Mouse (Mus musculus): ENCODE measurements around the gene E130114P18Rik. TPM values are rescaled to one million over a fixed set of nuclear protein-coding genes. Genes with fewer than 3 reads are reported as not detected.
A peak's percentile ranks its signal among the peaks of the same experiment; 100 is the strongest.

E130114P18Rik gene
- polyA plus RNA-seq, 1 experiment from 2014 or later, result 2.5 TPM

DNA sequence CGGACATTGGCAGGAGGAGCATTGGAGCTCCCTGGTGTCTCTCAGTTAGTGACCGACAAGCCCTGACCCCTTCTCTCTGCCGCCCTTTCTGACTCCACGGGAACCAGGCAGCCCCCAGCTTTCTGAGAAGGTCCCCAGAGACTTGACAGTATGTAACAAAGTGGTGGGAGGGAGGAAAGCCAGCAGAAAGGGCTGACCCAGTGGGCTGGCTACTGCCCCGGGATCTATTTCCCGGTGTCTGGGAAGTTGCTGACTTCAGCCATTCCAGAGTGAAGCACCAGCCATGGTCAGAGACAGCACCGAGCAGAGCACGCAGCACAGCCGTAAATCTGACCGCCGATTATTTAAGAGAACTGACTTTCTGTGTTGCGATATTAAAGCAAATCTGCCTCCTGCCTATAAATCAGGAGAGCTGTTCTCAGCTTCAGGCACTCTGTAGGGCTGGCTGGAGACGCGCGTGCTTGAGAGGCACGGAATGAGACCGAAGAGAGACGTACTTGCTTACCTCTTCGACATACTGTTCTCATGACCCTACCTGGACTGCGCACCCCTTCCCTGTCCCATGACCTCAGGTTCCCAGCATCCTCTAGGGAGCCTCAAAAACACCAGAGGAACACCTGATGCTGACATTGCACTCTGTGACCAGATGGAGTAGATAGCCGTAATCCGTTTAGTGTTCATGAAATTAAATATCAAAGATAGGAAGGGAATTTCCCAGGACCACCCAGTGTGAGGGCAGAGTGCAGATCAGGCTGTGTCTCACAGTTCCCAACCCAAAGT is 70.3 kb downstream of the E130114P18Rik start:
- no peak overlapping the region for H3K9ac ChIP-seq (ENCODE audit: low read length)
- no peak for ATAC-seq (ENCODE audit: insufficient read depth, low FRiP score)
- peak overlapping the region; percentile 43 for H3K4me2 ChIP-seq (ENCODE audit: low read depth, low read length)
- no peaks in the 10 kb centered on the region for H3K27me3 ChIP-seq (ENCODE audit: control insufficient read depth, insufficient read depth, low read length)
- H3K4me1 ChIP-seq (ENCODE audit: control insufficient read depth, insufficient read depth, low read length), result no peaks in the 10 kb centered on the region
- no peak overlapping the region for H3K27ac ChIP-seq (ENCODE audit: low read length)
- 50% methylated on average over 22 of the region's 22 CpGs for WGBS
- no peaks in the 10 kb centered on the region for H3K36me3 ChIP-seq (ENCODE audit: control insufficient read depth, insufficient read depth, low read length)
- H3K9me3 ChIP-seq (replicated peaks; ENCODE audit: control insufficient read depth, low read length), result no peaks in the 10 kb centered on the region
- H3K4me3 ChIP-seq (replicated peaks; ENCODE audit: low read length), result no peak overlapping the region

DNA sequence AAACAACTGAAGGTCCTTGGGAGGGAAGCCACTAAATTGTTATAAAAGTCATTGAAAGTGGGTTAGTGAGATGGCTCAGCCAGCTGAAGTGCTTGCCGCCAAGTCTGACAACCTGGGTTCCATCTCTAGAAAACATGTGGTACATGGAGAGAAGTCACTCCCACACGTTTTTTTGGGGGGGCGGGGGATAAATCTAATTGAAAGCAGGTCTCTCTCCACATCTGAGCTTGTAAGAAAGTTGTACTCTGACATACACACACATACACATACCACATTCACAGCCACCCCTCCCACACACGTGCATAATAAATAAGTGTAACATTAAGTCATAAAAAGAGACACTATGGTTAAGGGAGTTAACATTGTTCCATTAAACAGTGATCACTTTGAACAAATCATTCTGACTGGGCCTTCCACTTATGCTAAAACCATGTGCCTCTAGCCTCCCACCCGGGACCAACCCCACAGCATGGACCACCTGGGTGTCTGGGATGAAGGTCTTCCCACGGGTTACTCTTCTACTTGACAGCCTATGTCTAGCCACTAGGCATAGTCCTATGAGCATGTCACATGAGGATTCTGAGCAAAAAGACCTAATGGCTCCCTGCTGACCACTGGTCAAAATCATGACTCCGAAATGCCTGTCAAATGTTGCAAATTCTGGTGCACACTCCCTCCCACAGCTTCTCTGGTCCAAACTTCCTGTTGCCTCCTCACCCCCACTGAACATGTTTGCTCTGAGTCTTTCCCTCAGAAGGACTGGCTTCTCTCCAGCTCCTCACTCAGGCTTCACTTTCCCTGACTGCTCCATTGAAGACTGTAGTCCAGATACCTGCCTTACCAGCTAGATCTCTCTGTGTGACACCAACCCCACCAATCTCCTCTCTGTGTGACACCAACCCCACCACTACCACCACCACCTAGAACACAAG is 80.9 kb downstream of the E130114P18Rik start:
- Histone ChIP-seq H3K4me3 (replicated peaks; ENCODE audit: low read length) (no peak overlapping the region), H3K4me1 (ENCODE audit: control insufficient read depth, insufficient read depth, low read length) (no peaks in the 10 kb centered on the region), H3K27ac (ENCODE audit: low read length) (no peak overlapping the region), H3K9ac (ENCODE audit: low read length) (no peak overlapping the region), H3K9me3 (replicated peaks; ENCODE audit: control insufficient read depth, low read length) (no peaks in the 10 kb centered on the region), H3K36me3 (ENCODE audit: control insufficient read depth, insufficient read depth, low read length) (no peaks in the 10 kb centered on the region), H3K27me3 (ENCODE audit: control insufficient read depth, insufficient read depth, low read length) (no peaks in the 10 kb centered on the region), H3K4me2 (ENCODE audit: low read depth, low read length) (no peak overlapping the region)
- WGBS, result 71% methylated on average over 7 of the region's 7 CpGs
- no peak for ATAC-seq (ENCODE audit: insufficient read depth, low FRiP score)

DNA sequence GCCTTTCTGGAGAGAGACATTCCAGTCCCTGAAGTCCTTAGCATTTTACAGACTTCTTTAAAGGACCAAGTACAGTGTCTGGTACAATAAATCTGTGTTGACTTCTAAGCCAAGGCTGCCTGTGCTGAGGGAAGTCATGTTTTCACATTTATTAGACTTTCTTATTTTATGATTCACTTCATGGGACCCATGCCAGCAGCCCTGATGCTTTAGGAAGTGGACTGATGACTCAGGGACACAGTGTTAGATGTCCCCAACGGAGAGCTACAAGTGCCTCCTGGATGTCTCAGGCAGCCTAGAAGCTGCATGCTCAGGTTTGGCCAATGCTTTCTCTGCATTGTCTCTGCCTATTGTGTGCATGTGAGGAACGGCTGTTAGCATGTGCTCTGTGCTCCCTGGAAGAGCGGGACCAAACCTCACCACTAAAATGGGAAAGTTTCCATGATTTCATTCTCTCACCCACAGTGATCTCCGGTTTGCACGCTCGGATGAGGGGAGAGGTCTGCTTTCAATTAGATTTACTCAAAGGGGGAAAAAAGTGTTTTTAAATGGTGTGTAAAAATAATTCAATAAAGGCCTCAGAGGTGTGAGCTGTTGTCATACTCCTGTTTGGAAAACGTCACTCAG is 82.4 kb downstream of the E130114P18Rik start:
- Histone ChIP-seq H3K36me3 (ENCODE audit: control insufficient read depth, insufficient read depth, low read length) (no peaks in the 10 kb centered on the region), H3K27me3 (ENCODE audit: control insufficient read depth, insufficient read depth, low read length) (no peaks in the 10 kb centered on the region), H3K9me3 (replicated peaks; ENCODE audit: control insufficient read depth, low read length) (no peaks in the 10 kb centered on the region), H3K9ac (ENCODE audit: low read length) (no peak overlapping the region), H3K27ac (ENCODE audit: low read length) (no peak overlapping the region), H3K4me2 (ENCODE audit: low read depth, low read length) (no peak overlapping the region), H3K4me3 (replicated peaks; ENCODE audit: low read length) (no peak overlapping the region), H3K4me1 (ENCODE audit: control insufficient read depth, insufficient read depth, low read length) (no peaks in the 10 kb centered on the region)
- WGBS, result 73% methylated on average over 7 of the region's 7 CpGs
- ATAC-seq (ENCODE audit: insufficient read depth, low FRiP score), result no peak

DNA sequence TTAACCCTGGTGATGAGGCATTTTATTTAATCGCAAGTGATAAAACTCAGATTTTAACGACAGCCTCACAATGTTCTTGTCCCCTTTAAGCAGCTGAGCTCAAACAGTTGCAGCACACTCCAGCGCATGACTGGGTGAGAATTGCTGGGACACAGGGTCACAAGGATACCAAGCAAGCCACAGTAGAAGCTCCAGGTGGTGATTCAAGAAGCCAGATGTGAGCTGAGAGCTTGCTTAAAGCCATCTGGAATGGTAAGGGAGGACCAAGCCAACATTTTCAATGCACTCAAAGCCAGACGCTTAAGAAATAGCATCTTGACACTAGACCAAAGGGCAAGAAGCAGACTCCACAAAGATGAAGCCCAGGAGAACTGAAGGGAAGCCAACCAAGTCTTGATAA is 83.9 kb downstream of the E130114P18Rik start:
- H3K27ac ChIP-seq (ENCODE audit: low read length), result no peak overlapping the region
- ATAC-seq (ENCODE audit: insufficient read depth, low FRiP score), result no peak
- no peak overlapping the region for H3K9ac ChIP-seq (ENCODE audit: low read length)
- H3K27me3 ChIP-seq (ENCODE audit: control insufficient read depth, insufficient read depth, low read length), result no peaks in the 10 kb centered on the region
- no peaks in the 10 kb centered on the region for H3K9me3 ChIP-seq (replicated peaks; ENCODE audit: control insufficient read depth, low read length)
- no peak overlapping the region for H3K4me2 ChIP-seq (ENCODE audit: low read depth, low read length)
- H3K4me1 ChIP-seq (ENCODE audit: control insufficient read depth, insufficient read depth, low read length), result peaks cover 9% of the 10 kb centered on the region; the same call in 1 of the 2 replicates
- no peaks in the 10 kb centered on the region for H3K36me3 ChIP-seq (ENCODE audit: control insufficient read depth, insufficient read depth, low read length)
- H3K4me3 ChIP-seq (replicated peaks; ENCODE audit: low read length), result no peak overlapping the region
- WGBS, result 80% methylated on average over 4 of the region's 4 CpGs

DNA sequence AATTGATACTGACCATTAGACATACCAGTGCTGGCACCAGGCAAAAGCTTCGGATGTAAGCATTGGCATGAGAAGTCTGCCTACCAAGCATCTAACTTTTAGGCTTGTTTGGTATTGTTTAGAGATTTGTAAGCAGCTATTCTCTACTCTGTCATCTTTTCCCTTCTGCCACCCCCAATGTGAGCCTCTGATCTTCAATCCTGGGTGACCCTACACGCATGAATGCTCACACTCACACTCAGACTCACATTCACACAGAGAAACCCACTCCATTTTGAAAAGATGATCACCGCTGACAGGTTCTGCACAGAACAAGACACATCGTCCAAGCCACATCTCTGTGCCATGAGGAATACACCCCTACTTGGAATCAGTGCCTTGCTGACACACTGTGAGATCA is 84.8 kb downstream of the E130114P18Rik start:
- Histone ChIP-seq H3K9me3 (replicated peaks; ENCODE audit: control insufficient read depth, low read length) (no peaks in the 10 kb centered on the region), H3K9ac (ENCODE audit: low read length) (no peak overlapping the region), H3K27ac (ENCODE audit: low read length) (no peak overlapping the region), H3K4me1 (ENCODE audit: control insufficient read depth, insufficient read depth, low read length) (peaks cover 9% of the 10 kb centered on the region; the same call in 1 of the 2 replicates), H3K36me3 (ENCODE audit: control insufficient read depth, insufficient read depth, low read length) (no peaks in the 10 kb centered on the region), H3K4me2 (ENCODE audit: low read depth, low read length) (no peak overlapping the region), H3K27me3 (ENCODE audit: control insufficient read depth, insufficient read depth, low read length) (no peaks in the 10 kb centered on the region), H3K4me3 (replicated peaks; ENCODE audit: low read length) (no peak overlapping the region)
- no peak for ATAC-seq (ENCODE audit: insufficient read depth, low FRiP score)
- 86% methylated on average over 4 of the region's 4 CpGs for WGBS

DNA sequence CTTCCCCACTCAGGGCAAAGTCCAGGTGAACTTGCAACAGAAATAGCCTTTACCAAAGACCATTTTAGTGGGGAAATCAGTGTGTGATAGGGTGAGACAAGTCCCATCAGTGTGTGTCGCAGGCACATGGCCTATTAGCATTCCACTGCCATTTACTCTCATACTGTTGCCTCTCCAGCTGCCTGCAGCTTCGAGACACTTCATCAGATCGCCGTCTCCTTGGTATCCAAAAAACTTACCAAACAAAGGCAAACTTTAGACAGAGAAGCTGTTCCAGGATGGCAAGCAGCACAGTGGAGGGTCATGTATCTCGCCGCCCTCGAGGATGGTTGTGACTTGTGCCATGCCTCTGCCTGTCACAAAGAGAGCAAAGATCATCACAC is 87.5 kb downstream of the E130114P18Rik start:
- Histone ChIP-seq H3K4me1 (ENCODE audit: control insufficient read depth, insufficient read depth, low read length) (peaks cover 9% of the 10 kb centered on the region; the same call in 1 of the 2 replicates), H3K36me3 (ENCODE audit: control insufficient read depth, insufficient read depth, low read length) (no peaks in the 10 kb centered on the region), H3K9ac (ENCODE audit: low read length) (no peak overlapping the region), H3K27ac (ENCODE audit: low read length) (no peak overlapping the region), H3K9me3 (replicated peaks; ENCODE audit: control insufficient read depth, low read length) (no peaks in the 10 kb centered on the region), H3K4me2 (ENCODE audit: low read depth, low read length) (no peak overlapping the region), H3K27me3 (ENCODE audit: control insufficient read depth, insufficient read depth, low read length) (no peaks in the 10 kb centered on the region), H3K4me3 (replicated peaks; ENCODE audit: low read length) (no peak overlapping the region)
- ATAC-seq (ENCODE audit: insufficient read depth, low FRiP score), result no peak
- 66% methylated on average over 7 of the region's 7 CpGs for WGBS

DNA sequence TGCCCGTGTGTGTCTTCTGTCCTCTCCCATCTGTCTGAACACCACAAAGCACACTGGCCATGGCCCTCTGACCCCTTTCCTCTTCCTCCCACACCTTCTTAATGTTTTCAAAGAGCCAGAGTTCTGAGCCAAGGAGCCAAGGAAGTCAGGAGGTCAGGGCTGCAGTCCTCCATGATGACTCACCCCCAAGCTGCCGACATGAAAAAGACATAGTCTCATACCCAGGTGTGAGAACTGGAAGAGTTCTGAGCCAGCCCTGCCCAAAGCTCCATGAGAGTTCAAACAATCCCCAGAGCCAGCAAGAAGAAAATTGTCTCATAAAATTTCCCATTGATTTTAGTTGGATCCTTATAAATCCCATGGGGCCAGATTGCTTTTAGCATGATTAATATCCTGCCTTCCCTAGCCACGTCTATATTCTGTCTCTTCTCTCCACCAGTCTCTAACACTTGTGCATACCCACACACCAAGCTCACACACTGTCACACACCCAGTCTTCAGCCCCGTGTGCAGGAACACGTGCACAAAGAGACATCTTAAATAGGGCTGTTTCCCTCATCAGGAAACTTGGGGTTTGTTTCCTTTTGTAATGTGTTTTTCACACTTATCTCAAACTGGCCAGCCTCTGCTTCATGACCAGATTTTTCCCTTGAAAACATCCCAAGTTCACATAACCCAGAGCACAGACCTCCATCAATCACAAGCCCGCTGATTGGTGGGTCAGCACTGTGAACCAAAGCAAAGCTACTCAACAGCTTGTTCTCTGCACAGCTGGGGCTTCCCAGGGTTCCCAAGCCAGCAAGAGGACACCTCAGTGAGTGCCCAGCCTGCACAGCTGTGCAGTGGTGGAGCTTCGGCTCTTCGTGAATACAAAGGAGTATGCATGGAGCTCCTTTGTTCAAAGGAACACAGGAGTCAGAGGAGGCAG is 88.2 kb downstream of the E130114P18Rik start:
- 36% methylated on average over 8 of the region's 8 CpGs for WGBS
- H3K9me3 ChIP-seq (replicated peaks; ENCODE audit: control insufficient read depth, low read length), result no peaks in the 10 kb centered on the region
- ATAC-seq (ENCODE audit: insufficient read depth, low FRiP score), result peak; percentile 75
- no peak overlapping the region for H3K27ac ChIP-seq (ENCODE audit: low read length)
- H3K27me3 ChIP-seq (ENCODE audit: control insufficient read depth, insufficient read depth, low read length), result no peaks in the 10 kb centered on the region
- no peak overlapping the region for H3K4me2 ChIP-seq (ENCODE audit: low read depth, low read length)
- H3K4me3 ChIP-seq (replicated peaks; ENCODE audit: low read length), result no peak overlapping the region
- H3K36me3 ChIP-seq (ENCODE audit: control insufficient read depth, insufficient read depth, low read length), result no peaks in the 10 kb centered on the region
- H3K9ac ChIP-seq (ENCODE audit: low read length), result no peak overlapping the region
- peaks cover 9% of the 10 kb centered on the region; the same call in 1 of the 2 replicates for H3K4me1 ChIP-seq (ENCODE audit: control insufficient read depth, insufficient read depth, low read length)

DNA sequence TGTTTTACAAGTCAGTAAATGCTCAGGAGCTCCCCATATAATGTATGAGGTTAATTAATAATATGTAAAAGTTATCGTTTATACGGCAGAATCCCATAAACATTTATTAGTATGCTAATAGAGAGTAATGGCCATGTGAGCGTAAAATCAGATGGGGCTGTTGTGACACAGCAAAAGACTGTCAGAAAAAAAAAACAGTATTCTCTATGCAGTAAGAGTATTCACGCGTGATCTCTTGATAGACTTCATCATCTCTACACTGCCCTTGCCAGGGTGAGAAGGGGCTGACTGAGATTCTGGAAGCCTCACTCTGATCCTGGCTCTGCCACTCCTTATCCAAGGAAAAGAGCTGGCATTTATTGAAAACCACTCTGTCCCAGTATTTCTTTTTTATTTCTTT is 91.9 kb downstream of the E130114P18Rik start:
- Histone ChIP-seq H3K36me3 (ENCODE audit: control insufficient read depth, insufficient read depth, low read length) (no peaks in the 10 kb centered on the region), H3K4me2 (ENCODE audit: low read depth, low read length) (no peak overlapping the region), H3K4me3 (replicated peaks; ENCODE audit: low read length) (no peak overlapping the region), H3K9me3 (replicated peaks; ENCODE audit: control insufficient read depth, low read length) (no peaks in the 10 kb centered on the region), H3K9ac (ENCODE audit: low read length) (no peak overlapping the region), H3K4me1 (ENCODE audit: control insufficient read depth, insufficient read depth, low read length) (peaks cover 9% of the 10 kb centered on the region; the same call in 1 of the 2 replicates), H3K27ac (ENCODE audit: low read length) (no peak overlapping the region), H3K27me3 (ENCODE audit: control insufficient read depth, insufficient read depth, low read length) (no peaks in the 10 kb centered on the region)
- WGBS, result 93% methylated on average over 5 of the region's 5 CpGs
- no peak for ATAC-seq (ENCODE audit: insufficient read depth, low FRiP score)

Data from stomach, embryonic 16.5 days (tissue).